Mouse (Mus musculus) spleen, adult 12 weeks (tissue): ENCODE results near the gene Fbp2.
"Not testable (repeated sequence)": the region's sequence is repeated elsewhere in the genome, so short reads cannot be mapped to it uniquely, and the experiment has no call there.

Experiments used
- DNase-seq: peaks from one replicate; pipeline ENCODE4 v3.0.0; 2022; ENCODE audit warnings: low spot score

Gene Fbp2

DNA sequence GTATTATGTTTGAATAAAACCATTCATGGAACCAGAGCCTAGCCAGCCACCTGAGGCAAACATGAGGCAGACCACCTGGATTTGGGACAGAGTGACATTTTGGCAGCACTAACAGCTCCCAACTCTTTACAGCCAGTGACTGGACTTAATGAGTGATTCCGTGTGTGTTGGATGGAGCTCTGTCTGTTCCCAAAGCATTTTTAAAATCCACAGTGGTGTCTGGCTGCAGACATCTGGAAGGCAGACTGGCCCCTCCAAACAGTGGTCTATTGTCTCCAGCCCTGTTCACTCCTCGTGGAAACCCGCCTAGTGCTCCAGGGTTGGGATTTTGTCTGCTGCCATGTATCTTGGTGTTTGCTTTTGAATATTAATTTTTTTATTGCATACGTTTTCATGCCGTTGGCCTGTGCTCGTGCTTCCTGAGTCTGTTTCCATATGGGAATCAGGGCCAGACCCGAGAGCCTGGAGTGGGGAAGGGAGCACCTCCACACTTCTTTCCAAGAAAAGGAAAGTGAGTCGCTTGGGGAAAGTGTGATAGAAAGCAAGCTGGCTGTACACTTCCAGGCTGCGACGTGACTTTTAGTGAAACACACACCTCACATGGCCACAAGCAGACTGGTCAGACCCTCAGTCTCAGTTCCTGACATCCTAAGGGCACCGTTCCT, 7.6 kb upstream of the Fbp2 start:
- DNase-seq, result no peak

DNA sequence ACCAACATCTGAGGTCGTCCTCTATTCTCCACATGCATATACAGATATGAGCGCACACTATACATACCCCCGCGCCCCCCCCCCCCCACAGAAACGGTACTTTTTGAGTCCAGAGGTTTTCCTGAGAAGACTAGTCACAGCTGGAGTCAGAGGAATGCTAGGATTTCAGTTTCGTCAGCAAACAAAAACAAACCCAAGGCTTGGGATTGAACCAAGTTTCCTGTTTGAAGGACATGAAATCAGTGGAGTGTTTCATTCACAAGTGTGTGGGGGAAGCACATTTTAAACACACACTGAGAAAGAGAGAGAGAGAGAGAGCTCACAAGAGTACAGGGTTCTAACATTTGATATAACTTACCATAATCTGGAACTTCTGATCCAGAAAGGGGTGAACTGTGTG, 5.5 kb upstream of the Fbp2 start:
- no peak for DNase-seq

DNA sequence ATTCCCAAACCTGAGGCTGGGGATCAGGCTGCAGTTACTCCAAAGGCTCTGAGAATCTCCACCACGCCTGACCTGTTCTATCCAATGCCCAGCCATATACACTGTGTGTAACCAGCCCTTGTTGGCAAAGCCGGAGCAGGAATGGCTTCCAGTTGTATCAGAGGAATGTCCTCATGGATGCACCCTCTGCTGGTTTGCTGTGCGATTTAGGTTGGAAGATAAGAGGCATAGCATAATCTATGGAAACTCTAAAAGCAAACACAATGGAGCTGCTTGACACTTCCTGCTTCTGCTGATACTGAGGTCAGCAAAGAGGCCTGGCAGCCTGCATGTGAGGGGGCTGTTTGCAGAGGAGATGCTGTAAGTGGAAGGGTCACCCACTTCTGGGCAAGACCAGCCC, 4.7 kb upstream of the Fbp2 start:
- no peak for DNase-seq

DNA sequence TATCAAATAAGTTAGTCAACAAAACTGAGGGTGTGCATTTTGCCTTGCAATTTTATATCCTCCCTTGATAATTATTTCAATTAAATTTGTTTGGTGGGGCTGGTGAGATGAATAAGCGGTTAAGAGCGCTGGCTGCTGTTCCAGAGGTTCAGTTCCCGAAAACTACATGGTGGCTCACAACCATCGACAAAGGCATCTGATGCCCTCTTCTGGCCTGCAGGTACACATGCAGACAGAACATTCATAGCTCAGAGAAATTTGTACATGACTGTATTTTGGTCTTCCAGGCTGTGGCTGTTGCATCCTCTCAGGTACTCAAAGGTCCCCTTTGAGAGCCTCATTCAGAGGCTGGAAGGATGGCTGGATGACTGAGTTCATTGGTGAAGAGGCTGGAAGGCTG, 1.8 kb upstream of the Fbp2 start:
- DNase-seq, result no peak

DNA sequence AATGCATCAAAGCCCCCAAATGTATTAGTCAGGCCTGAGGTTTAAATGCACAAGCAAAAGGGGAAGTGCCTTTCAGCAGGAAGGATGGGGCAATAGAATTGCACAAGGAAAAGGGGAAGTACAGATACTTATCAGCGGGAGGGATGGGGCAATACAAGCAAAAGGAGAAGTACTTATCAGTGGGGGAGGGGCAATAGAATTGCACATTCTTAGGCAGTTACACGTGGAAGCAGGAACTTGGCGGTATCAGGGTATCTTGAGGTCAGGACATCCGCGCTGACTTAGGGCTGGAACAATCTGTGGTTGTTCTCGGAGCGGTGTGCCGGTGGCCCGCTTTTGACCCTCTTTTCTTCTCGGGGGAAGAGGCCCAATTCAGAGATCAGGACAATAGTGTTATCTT, 1.0 kb upstream of the Fbp2 start:
- not testable (repeated sequence) for DNase-seq

DNA sequence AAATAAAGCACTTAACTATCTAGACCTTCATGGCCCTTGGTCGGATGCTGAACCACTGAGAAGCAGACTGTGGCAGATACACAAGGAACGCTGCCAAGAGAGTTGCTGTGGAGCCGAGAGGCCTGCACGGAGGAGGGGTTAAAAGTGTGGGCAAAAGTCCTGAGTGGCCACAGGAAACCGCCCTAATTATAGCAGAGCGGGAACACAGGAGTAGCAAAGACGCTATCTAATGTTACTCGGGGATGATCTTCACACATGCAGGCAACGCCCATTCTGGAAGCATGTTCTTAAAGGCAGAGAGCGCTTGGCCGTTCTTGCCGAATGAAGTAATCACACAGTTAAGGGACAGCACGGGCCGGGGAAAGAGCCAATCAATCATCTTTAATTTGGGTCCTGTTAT, 1.4 kb downstream of the Fbp2 start:
- DNase-seq, result no peak

DNA sequence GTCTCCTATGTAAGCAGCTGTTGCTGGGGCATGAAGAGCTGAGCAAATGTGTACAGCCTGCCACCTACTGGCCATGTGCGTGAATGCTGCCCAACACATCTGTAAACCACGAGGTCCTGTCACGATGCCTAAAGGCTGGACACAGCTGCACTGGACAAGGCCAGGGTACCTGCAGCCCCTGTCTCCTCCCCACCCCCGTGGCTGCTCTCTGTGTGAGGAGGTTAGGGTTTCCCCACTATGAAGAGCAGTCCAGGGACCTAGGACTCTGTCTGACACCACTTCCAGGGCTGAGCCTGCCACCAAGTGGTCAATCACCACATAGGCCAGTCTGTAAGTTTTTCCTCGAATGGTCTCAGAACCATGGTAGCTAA, 1.9 kb downstream of the Fbp2 start:
- DNase-seq, result peak; percentile 58

DNA sequence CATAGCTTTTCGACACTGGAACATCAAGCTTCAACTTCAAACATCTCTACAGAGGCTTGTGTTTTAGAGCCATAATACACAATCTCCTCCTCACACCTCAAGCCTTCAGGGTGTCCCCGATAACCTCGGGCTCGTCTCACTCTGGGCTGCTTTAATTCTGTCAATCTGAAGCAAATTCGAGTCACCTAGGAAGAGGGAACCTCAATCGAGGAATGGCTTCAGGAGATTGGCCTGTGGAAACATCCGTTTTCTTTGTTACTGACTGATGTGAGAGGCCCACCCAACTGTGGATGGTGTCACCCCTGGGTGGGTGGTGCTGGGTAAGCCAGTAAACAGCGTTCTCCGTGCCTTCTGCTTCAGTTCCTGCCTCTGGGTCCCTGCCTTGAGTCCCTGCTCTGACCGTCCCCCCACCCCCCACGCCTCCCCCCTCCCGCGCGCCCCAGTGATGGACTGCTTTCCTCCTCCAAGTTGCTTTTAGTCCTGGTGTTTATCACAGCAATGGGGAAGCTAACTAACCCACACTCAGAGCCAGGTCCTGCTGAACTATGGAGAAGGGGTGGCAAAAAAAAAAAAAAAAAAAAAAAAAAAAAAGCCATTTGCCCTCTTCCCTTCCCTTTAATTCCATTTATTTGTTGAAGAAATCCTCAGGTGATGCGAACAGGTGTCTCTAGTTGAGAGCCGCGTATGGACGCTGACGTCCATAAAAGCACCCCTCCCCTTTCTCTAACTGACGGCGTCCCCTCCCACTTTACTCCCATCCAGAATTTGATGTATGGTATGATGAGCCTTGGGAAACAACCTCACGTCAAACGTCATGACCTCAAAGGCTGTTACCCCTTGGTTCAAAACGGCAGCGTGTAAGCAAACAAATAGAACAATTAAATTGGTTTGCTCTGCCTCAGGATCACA, 2.6 kb downstream of the Fbp2 start:
- DNase-seq, result no peak

DNA sequence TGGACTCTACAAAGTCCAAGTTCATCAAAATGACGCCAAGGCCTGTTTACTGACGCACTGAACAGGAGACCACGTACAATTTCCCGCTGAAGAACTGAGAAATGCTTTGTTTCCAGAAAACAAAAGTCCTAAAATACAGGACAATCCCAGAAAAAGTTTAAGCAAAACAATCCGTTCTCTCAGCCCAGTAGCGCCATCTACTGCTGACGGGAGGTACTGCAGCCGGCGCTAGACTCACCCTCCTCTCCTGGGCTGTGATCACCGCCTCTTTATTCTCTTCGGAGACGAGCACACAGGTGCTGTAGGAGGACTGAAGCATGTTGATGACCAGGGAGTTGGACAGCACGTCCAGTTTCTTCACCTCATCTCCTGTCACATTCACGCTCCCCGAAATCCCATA, 3.6 kb downstream of the Fbp2 start:
- DNase-seq, result peak; percentile 13

DNA sequence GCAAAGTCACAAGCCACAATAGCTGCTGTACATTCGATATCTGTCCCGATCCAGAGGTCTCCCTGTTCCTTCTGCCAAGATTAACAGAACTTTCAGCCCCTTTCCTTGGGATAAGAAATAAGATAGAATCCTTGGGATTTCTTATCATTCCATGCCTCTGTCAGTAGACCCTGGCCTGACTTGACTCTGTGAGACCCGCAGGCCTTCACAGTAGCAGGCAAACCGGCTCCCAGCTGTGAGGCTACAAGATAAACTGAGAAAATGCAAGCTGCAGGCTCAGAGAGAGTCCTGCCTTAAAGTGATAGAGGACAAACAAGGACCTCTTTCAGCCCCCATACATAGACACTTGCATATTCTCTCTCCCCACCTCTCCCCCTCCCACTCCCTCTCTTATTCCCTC, 24.9 kb downstream of the Fbp2 start:
- no peak for DNase-seq

DNA sequence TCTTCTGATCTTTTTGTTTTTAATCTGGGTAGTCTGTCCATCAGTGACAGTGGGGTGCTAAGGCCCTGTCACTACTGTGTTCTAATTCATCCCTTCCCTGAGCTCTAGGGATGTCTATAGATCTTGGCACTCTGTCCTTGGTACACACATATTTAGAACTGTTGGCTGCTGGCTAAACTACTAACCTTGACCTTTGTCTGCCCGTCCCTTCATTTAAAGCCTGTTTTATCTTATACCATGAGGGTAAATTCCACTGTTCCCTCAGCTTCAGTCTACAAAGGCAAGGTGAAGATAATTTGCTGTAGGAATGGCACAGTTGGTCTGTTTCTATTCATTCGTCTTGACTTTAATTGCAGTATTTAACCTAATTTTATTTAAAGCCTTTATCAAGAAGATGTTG, 26.0 kb downstream of the Fbp2 start:
- no peak for DNase-seq

DNA sequence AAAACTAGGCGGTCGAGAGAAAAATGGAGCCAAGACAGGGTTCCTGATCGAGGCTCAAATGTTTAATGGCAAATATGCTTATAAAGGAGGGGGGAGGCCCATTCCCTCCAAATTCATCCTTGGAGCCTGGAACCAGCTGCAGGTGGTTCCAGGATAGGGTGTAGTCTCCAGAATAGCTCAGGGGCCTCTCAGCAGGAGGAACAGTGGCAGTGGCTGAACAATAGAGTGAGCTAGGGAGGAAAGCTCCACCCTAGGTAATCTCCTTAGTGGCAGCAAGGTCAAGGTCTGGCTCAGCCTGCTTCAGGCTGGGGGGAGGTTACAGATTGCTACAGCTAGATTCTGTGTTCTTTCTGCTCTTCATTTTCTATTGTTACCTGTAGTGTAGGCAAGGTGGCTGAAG, 42.5 kb downstream of the Fbp2 start:
- DNase-seq, result not testable (repeated sequence)

DNA sequence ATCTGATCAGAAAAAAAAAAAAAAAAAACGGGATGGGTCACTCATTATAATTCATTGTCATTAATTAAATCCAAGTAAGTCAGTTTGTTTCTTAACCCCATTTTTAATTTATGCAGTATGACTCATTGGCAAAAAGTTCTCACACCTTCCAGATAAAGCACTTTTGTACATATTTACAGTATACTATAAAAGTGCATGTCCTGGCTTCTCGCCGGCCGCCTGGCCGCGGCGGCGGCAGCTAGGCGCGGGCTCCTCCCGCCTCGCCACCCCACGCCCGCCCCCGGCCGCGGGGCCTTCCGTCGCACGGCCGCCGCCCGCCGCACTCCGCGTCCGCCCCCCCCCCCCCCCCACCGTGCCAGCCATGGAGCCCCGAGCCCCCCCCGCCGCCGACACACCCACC, 45.5 kb downstream of the Fbp2 start:
- DNase-seq, result no peak

DNA sequence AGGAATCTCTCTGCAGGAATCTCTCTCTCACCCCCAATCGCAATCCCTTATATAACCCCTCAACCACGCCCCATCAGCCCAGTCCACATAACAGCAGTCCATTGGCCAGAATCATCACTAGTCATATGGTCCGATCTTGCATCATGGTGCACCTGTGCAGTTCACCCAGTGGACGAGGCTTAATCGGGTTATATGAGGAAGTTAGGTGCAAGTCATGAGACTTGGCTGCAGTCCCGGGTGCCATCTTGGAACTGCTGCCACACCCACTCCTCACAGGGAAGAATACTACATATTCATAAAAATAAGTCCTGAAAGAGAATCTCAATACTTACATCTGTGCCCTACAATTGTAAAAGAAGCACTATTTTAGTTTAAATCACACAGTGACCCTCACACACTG, 50.2 kb downstream of the Fbp2 start:
- not testable (repeated sequence) for DNase-seq
